Mouse (Mus musculus): ENCODE measurements around the gene Slc41a3.
"Not testable (repeated sequence)": the region's sequence is repeated elsewhere in the genome, so short reads cannot be mapped to it uniquely, and the experiment has no call there.

Slc41a3 gene

GRCm38 (mm10) chr6:90625207-90625994 lies 20.9 kb downstream of the Slc41a3 start:
- no peak for DNase-seq

- no peak for DNase-seq
Observed at GRCm38 (mm10) chr6:90627556-90627955, 23.0 kb downstream of the Slc41a3 start.

GRCm38 (mm10) chr6:90629506-90629905 lies 25.0 kb downstream of the Slc41a3 start:
- DNase-seq: no peak

- DNase-seq: no peak
Observed at GRCm38 (mm10) chr6:90630427-90630826, 25.9 kb downstream of the Slc41a3 start.

GRCm38 (mm10) chr6:90632526-90632925 lies 28.0 kb downstream of the Slc41a3 start:
- not testable (repeated sequence) for DNase-seq

GRCm38 (mm10) chr6:90635081-90635480 lies 30.6 kb downstream of the Slc41a3 start:
- DNase-seq: no peak

- no peak for DNase-seq
Observed at GRCm38 (mm10) chr6:90635611-90636010, 31.1 kb downstream of the Slc41a3 start.

- DNase-seq: no peak
Observed at GRCm38 (mm10) chr6:90643057-90643456, 38.5 kb downstream of the Slc41a3 start.

GRCm38 (mm10) chr6:90644965-90645364 lies 40.4 kb downstream of the Slc41a3 start:
- DNase-seq: no peak

GRCm38 (mm10) chr6:90648391-90648790 lies 43.9 kb downstream of the Slc41a3 start:
- no peak for DNase-seq

- DNase-seq: no peak
Observed at GRCm38 (mm10) chr6:90649279-90649678, 44.8 kb downstream of the Slc41a3 start.

GRCm38 (mm10) chr6:90650634-90651033 lies 46.1 kb downstream of the Slc41a3 start:
- DNase-seq: no peak

- DNase-seq: peak in 1 of 2 experiments; percentile 18
Observed at GRCm38 (mm10) chr6:90653736-90654135, 49.2 kb downstream of the Slc41a3 start.

GRCm38 (mm10) chr6:90656344-90656850 lies 51.9 kb downstream of the Slc41a3 start:
- DNase-seq: not testable (repeated sequence)

GRCm38 (mm10) chr6:90659913-90660312 lies 55.4 kb downstream of the Slc41a3 start:
- no peak for DNase-seq

- DNase-seq: no peak
Observed at GRCm38 (mm10) chr6:90660398-90661028, 56.0 kb downstream of the Slc41a3 start.

- no peak for DNase-seq
Observed at GRCm38 (mm10) chr6:90661029-90661399, 56.5 kb downstream of the Slc41a3 start.

GRCm38 (mm10) chr6:90662148-90662547 lies 57.6 kb downstream of the Slc41a3 start:
- DNase-seq: no peak

GRCm38 (mm10) chr6:90663736-90664135 lies 59.2 kb downstream of the Slc41a3 start:
- no peak for DNase-seq

- DNase-seq: no peak
Observed at GRCm38 (mm10) chr6:90668693-90669092, 64.2 kb downstream of the Slc41a3 start.

GRCm38 (mm10) chr6:90678759-90679158 lies 74.2 kb downstream of the Slc41a3 start:
- no peak for DNase-seq

- DNase-seq: no peak
Observed at GRCm38 (mm10) chr6:90680401-90680800, 75.9 kb downstream of the Slc41a3 start.

GRCm38 (mm10) chr6:90683831-90684532 lies 79.5 kb downstream of the Slc41a3 start:
- no peak for DNase-seq

Data from thymus, adult 18-20 months (tissue).